Mouse (Mus musculus) central nervous system, embryonic 11.5 days (tissue): ENCODE results near the gene Zdhhc11. TPM values are rescaled to one million over a fixed set of nuclear protein-coding genes. Genes with fewer than 3 reads are reported as not detected.

Experiments used
- polyA plus RNA-seq: library from polyadenylated mRNA; depleted of rRNA; stranded (reverse); fragments of >200 nt; gene quantifications from 2 replicates; pipeline ENCODE4 v1.2.3, GENCODE M21; 2012; rRNA removed

Zdhhc11 gene
- polyA plus RNA-seq: 0.04 TPM in 1 of 2 replicates, not detected in the other

GRCm38 (mm10) chr13:73963551-73963950 lies at the start of gene Zdhhc11:
Gene Zdhhc11, plus strand, starts transcription at chr13:73963851.

GRCm38 (mm10) chr13:73937321-73938176 lies 26.1 kb upstream of the Zdhhc11 start, which contains the start of the genes Trip13 and Brd9:
Gene Trip13, minus strand, starts transcription at chr13:73937784.
Gene Brd9, plus strand, starts transcription at chr13:73937811.

GRCm38 (mm10) chr13:74008948-74009718 lies 45.5 kb downstream of the Zdhhc11 start, which contains the start of gene Tppp:
Gene Tppp, plus strand, starts transcription at chr13:74009407.

Other genes starting within 250 kb of the Zdhhc11 start
- 44.8 and 61.4 TPM in 2 replicates for gene Slc12a7, start 230.8 kb upstream of the Zdhhc11 start, polyA plus RNA-seq
- 18.1 and 25.7 TPM in 2 replicates for gene Nkd2, start 116.2 kb upstream of the Zdhhc11 start, polyA plus RNA-seq
- gene Trip13, start 26.1 kb upstream of the Zdhhc11 start, polyA plus RNA-seq: 36.2 and 37.9 TPM in 2 replicates
- gene Brd9, start 26.0 kb upstream of the Zdhhc11 start, polyA plus RNA-seq: 102 and 241 TPM in 2 replicates
- gene Tppp, start 45.6 kb downstream of the Zdhhc11 start, polyA plus RNA-seq: 1.8 and 2.9 TPM in 2 replicates
- gene Cep72, start 98.4 kb downstream of the Zdhhc11 start, polyA plus RNA-seq: 16.9 and 22.0 TPM in 2 replicates
- gene Slc9a3, start 157.6 kb downstream of the Zdhhc11 start, polyA plus RNA-seq: not detected in 2 replicates
- 50.8 and 83.6 TPM in 2 replicates for gene Exoc3, start 244.9 kb downstream of the Zdhhc11 start, polyA plus RNA-seq